Mouse (Mus musculus): ENCODE data around the gene Ezh2.
"Not testable (repeated sequence)": the region's sequence is repeated elsewhere in the genome, so short reads cannot be mapped to it uniquely, and the experiment has no call there.

The Ezh2 gene

DNA sequence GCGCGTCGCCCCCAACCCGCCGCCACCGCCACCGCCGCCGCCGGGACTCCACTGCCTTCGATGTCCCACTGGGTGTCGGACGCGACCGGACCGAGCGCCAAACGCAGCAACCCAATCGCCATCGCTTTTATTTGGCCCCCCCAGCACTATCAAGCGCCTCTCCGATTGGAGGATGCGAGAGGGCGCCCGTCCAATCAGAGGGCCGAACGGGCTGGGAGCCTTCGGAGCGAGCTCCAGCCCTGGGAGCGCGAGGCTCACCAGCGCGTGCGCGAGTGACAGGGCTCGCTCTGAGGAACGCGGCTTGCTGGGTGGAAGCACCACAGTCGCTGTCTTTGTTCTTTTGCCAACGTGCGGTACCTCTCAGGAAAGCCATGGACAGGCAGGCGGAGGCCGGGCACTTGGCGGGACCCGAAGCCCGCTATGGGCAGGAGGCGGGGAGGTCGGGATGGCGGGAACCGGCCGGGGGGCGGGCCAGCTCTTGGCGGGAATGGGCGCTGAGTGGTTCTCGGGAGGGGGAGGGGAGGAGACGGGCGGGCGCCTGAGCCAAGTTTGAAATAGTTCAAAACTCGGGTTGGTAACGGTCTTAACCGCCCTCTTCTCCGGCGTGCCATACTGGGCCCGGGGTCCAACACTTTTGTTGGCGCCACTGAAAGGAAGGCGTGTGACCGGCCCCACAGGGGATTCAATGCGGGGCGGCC, at the start of gene Ezh2:
Ezh2 (minus strand) TSS at position 416 of the 698 bp plus-strand sequence.
- DNase-seq, result peak; percentile 96

DNA sequence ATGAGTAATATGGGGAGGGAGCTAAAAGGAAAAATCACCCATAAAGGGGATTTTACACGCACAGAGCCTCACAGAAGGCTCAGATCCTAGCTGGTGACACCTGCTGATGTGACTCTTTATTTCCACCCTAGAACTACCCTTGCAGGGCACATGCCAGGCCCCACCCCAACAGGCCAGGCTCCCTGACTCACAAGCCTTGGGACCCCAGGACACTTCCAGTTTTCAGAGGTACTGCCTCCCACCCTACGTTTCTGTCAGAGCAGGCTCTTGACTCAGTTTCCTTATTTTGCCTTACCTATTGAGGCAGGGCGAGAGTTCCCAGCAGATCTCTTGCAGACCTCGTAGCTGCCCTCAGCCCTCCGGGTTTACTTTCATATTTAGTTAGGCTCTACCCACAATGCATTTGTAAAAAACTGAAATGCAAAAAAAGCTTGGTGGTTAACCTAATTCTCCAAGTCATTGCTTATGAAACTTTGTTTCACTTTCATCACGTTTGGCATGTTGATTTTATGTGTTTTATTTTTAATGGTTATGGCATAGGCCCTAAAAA, 41.5 kb upstream of the Ezh2 start:
- no peak for DNase-seq

DNA sequence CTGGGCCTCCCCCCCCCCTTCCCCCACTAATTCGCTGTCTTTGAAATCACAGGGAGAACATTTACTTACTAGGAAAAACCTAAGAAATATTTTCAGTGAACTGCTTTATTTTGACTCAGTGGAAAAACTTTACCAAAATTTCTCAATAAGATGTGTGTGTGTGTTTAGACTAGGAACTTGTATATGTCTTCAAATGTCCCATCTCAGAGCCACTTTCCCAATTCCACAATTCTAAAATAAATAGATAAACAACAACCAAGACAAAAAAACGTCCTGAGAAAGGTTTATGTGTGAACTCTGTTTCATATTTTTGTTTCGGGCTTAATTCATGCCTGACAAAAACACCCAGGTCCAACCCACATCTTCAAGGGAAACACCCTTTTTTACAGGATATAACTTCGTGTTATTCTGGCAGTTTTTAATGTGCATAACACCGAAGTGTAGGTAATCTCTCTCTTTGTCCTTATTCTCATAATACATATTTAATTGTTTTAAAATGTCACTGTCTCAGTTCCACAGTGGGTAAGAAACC, 40.9 kb upstream of the Ezh2 start:
- no peak for DNase-seq

DNA sequence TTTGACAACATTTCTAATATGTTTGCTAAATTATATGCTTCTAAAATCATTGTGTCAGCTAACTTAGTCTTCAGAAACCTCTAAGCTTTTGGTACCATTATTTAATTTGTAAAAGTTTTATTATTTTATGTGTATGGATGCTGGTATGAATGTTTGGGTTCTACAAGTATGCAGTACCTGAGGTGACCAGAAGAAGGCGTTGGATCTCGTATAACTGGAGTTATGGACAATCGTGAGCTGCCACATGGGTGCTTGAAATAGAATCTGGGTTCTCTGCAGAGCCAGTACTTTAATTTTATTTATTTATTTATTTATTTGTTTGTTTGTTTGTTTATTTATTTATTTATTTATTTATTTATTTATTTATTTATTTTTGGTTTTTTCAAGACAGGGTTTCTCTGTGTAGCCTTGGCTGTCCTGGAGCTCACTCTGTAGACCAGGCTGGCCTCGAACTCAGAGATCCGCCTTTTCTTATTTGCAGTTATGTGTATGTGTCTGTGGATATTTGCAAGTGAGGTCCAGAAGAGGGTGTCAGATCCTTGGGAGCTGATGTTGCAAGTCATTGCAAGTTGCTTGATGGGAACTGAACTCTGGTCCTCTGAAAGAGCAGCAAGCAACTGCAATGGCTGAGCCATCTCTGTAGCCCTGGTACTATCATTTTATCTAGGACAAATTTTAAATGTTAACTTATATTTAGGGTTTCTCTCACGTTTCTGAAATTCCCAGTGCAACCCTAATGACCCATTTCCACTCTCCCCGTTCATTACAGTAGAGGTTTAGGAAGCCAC, 40.3 kb upstream of the Ezh2 start:
- DNase-seq, result no peak

DNA sequence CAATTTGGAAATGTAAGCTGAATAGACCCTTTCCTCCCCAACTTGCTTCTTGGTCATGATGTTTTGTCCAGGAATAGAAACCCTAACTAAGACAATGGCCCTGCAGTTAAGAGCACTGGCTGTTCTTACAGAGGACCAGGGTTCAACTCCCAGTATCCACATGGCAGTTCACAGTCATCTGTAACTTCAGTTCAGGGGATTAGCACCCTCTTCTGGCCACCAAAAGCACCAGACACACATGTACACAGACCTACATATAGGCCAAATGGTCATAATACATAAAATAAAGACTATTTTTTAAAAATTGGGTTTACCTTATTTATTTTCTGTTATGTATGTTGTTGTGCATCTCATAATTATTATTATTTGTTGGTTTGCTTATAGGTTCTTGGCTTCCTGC, 38.3 kb upstream of the Ezh2 start:
- DNase-seq, result no peak

DNA sequence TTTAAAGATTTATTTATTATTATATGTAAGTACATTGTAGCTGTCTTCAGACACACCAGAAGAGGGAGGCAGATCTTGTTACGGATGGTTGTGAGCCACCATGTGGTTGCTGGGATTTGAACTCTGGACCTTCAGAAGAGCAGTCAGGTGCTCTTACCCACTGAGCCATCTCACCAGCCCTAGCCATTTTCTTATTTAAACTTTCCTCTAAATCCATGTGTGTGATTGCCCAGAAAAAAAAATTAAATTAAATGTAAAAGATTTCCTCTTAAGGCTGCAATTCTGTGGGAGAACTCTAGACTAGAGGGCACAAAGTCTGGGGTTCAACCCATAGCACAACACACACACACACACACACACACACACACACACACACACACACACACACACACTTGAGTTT, 34.9 kb upstream of the Ezh2 start:
- not testable (repeated sequence) for DNase-seq

DNA sequence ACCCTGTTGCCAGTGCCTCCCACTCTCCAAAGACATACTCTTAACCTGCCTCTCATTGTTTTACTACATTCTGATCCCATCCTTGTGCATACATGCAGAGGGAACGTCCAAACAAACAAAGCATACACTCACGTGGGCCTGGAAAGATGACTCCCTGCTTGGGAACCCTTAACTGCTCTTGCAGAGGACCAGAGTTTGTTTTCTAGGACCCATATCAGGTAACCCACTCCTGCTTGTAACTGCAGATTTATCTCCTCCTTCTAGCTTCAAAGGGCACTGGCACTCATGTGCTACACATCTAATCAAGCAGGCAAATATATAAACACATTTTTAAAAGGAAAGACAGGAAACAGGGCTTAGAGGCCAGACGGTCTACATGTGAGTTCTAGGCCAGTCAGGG, 32.8 kb upstream of the Ezh2 start:
- no peak for DNase-seq

DNA sequence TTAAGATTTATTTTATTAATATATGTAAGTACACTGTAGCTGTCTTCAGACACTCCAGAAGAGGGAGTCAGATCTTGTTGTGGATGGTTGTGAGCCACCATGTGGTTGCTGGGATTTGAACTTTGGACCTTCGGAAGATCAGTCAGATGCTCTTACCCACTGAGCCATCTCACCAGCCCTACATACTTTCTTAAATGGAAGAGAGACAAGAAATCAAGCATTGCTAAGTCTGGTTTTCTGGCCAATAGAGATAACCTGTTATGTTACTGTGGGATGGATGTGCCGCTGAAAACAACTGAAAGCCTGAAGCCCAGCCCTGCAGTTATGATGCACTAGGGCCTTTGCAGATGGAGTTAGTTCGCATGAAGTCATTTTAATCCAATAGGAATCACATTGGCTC, 31.8 kb upstream of the Ezh2 start:
- not testable (repeated sequence) for DNase-seq

DNA sequence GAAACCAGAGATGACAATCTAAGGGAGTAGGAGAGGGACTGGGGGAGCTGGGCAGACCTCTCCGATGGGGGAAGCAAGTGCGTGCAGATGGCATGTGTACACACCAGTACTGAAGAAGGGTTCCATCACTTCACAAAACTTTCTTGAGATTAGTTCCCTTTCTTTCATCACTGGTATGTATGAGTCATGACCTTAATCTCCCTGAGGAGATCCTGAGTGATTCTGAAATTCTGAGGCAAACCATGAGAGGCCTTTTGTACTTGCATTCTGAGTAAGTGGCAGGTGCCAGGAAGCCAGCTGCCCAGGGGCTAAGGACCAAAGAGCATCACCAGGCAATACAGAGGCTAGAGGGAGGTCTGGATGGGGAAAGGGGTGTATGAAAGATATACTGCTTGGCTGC, 25.9 kb upstream of the Ezh2 start:
- DNase-seq, result no peak

DNA sequence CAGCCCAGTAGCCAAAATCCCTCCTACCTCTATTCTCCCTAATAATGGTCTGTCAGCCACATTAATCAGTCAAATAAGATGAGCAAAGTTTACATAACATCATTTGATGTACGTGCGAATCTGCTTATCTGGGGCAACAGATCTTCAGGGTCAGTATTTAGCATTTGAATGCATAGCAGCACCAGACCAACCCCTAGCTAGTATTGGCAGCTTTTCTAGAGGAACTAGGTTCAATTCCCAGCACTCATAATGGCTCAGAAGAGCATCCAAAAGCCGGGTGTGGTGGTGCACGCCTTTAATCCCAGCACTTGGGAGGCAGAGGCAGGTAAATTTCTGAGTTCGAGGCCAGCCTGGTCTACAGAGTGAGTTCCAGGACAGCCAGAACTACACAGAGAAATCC, 13.2 kb upstream of the Ezh2 start:
- DNase-seq, result not testable (repeated sequence)

DNA sequence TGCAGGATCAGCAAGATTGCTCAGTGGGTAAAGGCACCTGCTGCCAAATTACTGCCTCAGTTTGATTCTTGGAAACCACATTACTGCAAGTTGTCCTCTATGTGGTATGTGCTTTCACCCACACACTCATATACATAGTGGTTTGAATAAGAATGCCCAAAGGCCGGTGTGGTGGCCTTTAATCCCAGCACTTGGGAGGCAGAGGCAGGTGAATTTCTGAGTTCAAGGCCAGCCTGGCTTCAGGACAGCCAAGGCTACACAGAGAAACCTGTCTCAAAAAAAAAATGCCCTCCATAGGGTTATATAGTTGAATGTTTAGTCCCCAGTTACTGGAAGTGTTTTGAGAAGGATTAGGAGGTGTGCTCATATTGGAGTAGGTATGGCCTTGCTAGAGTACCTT, 6.8 kb upstream of the Ezh2 start:
- DNase-seq, result no peak

DNA sequence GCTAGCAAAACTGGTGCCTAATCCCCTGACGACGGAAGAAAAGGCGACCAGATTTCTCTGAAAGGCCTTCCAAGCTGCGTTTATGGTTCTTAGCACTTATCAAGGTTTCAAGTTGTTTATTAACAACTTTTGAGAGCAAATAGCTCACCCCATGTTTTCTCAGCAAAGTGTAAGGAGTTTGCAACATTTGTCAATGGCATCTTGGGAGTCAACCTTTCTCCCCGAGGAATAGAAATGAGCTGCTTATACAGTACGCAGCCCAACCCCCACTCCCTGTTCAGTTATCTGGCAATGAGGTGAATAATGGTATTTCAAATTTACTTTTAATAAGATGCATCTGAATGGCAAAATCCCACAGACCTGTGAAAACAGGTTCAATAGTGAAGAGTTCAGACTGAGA, 555 bp upstream of the Ezh2 start:
- DNase-seq, result no peak

DNA sequence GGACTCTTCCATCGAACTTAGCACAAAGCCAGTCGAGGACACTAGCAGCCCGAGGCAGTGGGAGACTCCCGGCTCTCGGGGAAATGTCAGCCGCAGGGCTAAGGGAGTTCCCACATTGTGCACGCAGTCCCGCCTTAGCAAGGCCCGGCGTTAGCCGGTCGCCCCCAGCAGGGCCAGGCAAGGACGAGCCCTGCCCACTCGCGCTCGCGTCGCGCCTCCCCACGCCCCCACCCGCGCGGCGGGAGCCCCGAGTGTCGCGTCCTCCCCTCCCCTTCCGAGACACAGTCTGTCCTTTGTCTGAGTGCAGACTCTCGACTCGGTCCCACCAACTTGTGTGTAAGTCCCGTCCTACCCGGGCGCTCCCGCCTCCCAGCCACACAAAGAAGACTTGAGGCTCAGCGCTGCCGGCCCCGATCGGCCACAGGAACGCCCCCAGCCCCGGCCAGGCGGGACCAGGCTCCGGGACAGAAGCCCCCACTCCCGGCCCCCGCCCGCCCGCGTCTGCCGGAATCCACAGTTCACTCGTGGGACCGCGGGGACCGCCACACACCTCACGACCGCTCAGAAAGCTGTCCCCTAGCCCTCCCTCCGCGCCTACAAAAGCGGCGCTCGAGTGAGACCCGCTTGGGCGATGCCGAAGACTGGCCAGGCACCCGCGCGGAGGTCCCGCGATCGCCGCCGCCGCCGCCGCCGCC, 853 bp downstream of the Ezh2 start:
- peak; percentile 53 for DNase-seq

DNA sequence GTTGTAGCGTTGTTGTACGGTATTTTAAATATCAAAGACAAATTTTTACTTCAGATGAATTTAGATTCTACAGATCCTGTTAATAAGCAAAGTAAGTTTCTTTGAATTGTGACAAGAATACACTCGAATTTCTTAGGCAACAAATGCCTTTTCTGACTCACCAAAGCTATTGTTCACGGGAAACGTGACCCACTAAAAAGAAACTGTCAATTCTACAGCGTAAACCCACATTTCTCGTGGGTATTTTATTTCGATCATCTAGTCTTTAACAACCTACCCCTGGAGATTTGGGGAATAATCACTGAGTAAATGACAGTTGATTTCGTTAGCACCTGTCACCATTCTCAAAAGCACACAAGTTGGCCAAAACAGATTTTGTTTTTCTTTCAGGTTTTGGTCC, 1.6 kb downstream of the Ezh2 start:
- no peak for DNase-seq

DNA sequence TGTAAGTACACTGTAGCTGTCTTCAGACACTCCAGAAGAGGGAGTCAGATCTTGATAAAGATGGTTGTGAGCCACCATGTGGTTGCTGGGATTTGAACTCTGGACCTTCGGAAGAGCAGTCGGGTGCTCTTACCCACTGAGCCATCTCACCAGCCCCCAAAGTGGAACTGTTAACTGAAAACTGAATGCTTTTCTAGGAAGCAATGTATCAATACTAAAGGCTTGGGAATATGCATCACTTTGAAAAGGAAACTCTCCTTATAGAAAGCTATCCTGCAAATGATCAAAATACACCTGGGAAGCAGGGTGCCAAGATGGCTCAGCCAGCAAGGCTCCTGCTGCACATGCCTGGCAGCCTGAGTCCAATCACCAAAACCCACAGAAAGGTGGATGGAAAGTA, 7.8 kb downstream of the Ezh2 start:
- DNase-seq, result not testable (repeated sequence)

DNA sequence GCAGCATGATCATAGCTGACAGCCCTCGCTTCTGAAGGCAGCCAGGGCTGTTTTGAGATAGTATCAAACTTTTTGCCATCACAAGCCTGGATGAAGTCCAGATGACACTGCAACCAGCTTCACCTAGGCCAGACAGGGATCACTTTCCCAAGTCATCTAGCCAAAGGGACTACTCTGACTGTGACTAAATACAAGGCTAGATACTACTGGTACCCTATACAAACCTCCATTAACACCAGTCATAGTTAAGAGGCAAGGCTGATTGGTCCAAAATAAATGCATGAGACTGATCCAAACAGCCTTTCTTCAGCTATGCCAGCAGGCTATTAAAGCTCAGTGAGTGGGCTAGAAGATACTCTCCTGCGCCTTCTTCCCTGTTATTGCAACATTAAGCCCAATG, 22.3 kb downstream of the Ezh2 start:
- DNase-seq, result no peak

DNA sequence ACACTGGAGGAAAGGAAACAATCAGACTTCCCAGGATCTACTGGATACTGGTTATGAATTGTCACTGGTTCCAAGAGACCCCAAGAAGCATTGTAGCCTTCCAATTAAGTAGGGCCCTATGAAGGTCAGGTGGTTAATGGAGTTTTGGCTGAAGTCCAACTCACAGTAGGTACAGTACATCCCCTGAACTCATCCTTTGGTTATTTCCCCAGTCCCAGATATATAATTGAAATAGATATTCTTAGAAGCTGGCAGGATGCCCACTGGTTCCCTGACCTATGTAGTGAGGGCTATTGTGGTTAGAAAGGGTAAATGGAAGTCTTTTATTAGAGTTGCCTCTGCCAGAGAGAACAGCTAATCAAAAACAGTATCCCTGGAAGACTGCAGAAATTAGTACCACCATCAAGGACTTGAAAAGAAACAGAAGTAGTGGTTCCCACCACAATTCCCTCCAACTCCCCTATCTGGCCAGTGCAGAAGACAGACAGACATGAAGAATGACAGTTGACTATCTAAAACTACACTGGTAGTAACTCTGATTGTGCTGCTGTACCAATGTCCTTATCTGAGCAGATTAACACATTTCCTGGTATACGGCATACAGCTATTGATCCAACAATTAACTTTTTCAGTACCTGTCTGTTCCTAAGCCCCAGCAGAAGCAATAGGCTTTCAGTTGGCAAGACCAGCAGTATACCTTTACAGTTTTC, 29.7 kb downstream of the Ezh2 start:
- DNase-seq, result no peak

DNA sequence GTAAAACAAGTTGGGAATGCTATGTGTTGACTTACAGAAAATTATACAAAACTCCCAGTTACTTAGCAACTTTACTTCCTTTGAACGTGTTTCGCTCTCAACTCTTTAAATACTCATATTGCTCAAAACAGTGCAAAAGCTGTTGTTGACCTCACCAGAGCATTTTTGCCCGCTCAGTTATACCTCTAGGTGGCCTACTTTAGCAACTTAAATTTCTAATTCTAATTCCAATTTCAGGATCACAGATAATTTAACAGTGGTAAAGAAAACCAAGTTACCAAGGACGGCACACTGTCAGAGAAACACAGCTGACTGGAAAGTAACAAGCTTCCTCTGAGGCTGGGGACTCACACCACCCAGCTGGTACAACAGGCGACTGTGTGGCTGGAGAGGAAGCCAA, 33.7 kb downstream of the Ezh2 start:
- DNase-seq, result peak; percentile 13

DNA sequence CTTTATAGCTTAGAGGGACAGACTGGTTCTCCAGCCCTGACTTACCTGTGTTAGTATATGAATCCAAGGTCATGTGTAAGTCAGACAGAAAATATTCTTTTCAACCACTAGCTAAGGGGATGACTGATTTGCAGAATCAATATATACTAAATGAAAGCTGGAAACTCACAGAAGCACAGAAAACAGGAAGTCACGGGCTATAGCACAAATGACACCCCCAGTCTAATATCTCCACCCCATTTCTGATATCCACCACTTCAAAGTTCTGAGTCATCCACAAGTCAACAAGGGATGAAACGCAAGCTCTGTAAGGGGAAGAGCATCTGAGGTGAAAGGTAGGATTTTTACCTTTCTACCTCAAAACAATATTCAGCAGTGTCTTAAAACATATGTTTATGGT, 34.3 kb downstream of the Ezh2 start:
- no peak for DNase-seq

DNA sequence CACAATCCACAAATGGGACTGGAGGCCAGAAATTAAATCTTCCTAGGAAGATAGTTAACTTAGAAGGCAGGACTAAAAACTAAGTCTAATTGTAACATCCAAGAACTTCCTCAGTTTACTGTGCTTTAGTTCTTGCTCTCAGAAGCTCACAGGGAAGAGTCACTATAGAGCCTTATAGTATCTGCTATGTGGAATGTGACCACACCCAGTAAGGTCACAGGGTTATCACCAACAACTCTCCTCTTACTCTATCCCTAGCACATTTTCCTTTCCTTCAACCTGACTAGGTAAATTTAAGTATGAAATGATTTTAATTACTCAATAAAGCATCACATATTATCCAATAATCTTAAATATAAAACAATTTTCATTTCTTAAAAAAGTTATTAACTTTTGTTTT, 34.7 kb downstream of the Ezh2 start:
- no peak for DNase-seq

DNA sequence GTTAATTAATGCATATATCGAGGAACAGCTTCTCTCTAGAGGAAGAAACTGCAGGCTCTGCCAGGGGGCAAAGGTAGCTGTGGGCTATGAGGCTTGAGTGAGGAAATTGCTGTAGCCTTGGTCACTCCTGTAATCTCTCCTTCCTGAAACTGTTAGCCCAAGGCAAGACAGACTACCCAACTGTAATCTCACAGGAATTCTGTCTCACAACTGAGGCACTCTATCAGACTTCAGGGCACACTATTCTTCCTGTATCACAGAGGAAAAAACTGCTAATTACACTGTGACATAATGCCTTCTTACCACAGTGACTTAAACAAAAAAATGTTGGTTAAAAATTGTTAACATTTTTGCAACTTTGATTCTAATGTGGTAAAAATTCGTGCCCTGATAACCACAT, 35.9 kb downstream of the Ezh2 start:
- DNase-seq, result peak; percentile 10

DNA sequence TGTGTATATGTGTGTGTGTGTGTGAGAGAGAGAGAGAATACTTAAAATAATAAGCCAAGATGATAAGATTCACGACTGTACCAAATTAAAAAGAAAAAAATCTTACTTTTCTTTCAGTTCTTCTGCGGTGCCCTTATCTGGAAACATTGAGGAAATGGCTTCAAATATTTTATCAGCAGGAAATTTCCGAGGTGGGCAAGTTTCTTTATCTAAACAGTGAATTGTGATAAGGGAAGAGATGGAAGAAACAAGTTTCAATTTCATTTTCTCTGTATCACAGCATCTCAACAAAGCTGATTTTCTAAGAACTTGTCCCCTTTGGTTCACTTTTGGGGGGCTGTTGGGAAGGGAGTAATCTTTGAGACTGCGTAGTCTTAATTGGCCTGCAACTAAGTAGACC, 42.9 kb downstream of the Ezh2 start:
- no peak for DNase-seq

DNA sequence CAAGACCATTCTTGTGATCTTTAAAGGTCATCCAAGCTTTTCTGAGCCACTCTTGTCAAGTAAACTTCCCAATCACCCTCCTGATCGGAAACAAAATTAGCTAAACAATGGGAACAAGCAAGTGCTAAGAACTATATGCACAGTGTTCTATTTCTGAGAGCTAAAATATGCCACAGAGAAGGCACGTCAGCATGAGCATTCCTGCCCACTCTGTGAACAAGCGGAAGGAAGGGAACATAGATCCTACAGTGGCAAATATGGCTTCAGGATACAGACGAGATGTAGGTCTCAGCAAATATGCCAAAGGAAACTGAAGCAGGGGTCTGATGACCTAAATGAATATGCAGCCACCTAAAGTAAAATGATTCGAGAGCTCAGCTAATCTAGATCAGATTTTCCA, 59.8 kb downstream of the Ezh2 start:
- DNase-seq, result no peak

Data from kidney, adult 9 months (tissue).